ENCODE assay signal across 8 mouse cellular contexts in the genomic region with DNA sequence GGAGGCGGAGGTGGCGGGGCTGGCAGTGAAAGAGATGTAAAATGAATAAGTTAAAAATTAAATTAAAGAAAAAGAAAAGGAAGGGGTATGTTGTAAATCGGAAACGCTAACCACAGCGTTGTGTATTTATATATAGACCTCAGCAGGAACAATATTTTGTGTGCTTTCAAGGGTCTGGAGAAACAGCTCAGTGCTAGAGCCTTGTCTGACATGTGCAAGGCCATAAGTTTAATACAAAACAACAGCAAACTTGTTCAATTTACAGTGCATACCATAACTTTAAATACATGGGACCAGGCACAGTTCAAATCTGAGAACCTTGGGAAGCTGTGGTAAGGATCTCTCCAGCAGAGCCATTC. TPM values are rescaled to one million over a fixed set of nuclear protein-coding genes. Genes with fewer than 3 reads are reported as not detected.
DNase-seq lines count a peak whose midpoint lies in the region; ATAC-seq and TF ChIP-seq lines count a peak whose summit lies in the region.

No protein-coding gene starts in this region.

- H3K9ac ChIP-seq in lung, embryonic 14.5 days, result peak overlapping the region; percentile 81
- no peak overlapping the region for H3K9ac ChIP-seq in embryonic facial prominence, embryonic 12.5 days
- peak overlapping the region; percentile 78; the same call in 1 of the 2 replicates for H3K9ac ChIP-seq in intestine, embryonic 16.5 days (ENCODE audit: low read depth, low read length)

- peaks cover 23% of the 10 kb centered on the region for H3K36me3 ChIP-seq in lung, embryonic 14.5 days (ENCODE audit: insufficient read depth)
- H3K36me3 ChIP-seq in embryonic facial prominence, embryonic 12.5 days, result peaks cover 18% of the 10 kb centered on the region
- H3K36me3 ChIP-seq in intestine, embryonic 16.5 days (ENCODE audit: control insufficient read depth, insufficient read depth, low read length), result peaks cover 9% of the 10 kb centered on the region
- H3K36me3 ChIP-seq in small intestine, adult 2 months (ENCODE audit: control insufficient read depth, insufficient read depth, low read length), result peaks cover 11% of the 10 kb centered on the region

- no peak for TF ChIP-seq POLR2A in small intestine, adult 2 months (IDR thresholded peaks at IDR 0.05; ENCODE audit: low read depth, low read length)

- WGBS in lung, embryonic 14.5 days, result 0% methylated on average over 5 of the region's 5 CpGs
- under 1% methylated on average over 5 of the region's 5 CpGs for WGBS in embryonic facial prominence, embryonic 12.5 days
- 3% methylated on average over 5 of the region's 5 CpGs for WGBS in intestine, embryonic 16.5 days
- 2% methylated on average over 5 of the region's 5 CpGs for WGBS in small intestine, adult 2 months

- H3K4me2 ChIP-seq in lung, embryonic 14.5 days, result peak overlapping the region; percentile 79
- peak overlapping the region; percentile 85 for H3K4me2 ChIP-seq in embryonic facial prominence, embryonic 12.5 days (replicated peaks)
- H3K4me2 ChIP-seq in intestine, embryonic 16.5 days (ENCODE audit: low read depth, low read length), result peak overlapping the region; percentile 48

- no peaks in the 10 kb centered on the region for H3K9me3 ChIP-seq in lung, embryonic 14.5 days (ENCODE audit: low read depth, low read length)
- H3K9me3 ChIP-seq in embryonic facial prominence, embryonic 12.5 days, result no peaks in the 10 kb centered on the region
- no peaks in the 10 kb centered on the region for H3K9me3 ChIP-seq in intestine, embryonic 16.5 days (ENCODE audit: control insufficient read depth, low read length)

- no peak for DNase-seq in lung, embryonic 14.5 days
- no peak for DNase-seq in lung, postnatal 36 days
- no peak for DNase-seq in spleen, adult 18-20 months
- DNase-seq in embryo, embryonic 10.5 days (ENCODE audit: low spot score), result no peak
- DNase-seq in kidney, postnatal 36 days, result no peak

- ATAC-seq in lung, embryonic 14.5 days (ENCODE audit: insufficient read depth), result peak; percentile 7; the same call in 1 of the 2 replicates
- no peak for ATAC-seq in embryonic facial prominence, embryonic 12.5 days (ENCODE audit: insufficient number of reproducible peaks, insufficient read depth, low FRiP score, low TSS enrichment)
- peak; percentile 13 for ATAC-seq in intestine, embryonic 16.5 days

- peak overlapping the region; percentile 80 for H3K4me3 ChIP-seq in lung, embryonic 14.5 days (ENCODE audit: low read depth, low read length)
- peak overlapping the region; percentile 79 for H3K4me3 ChIP-seq in embryonic facial prominence, embryonic 12.5 days
- peak overlapping the region; percentile 67 for H3K4me3 ChIP-seq in intestine, embryonic 16.5 days (ENCODE audit: low read length)
- H3K4me3 ChIP-seq in small intestine, adult 2 months (ENCODE audit: low read depth, low read length), result peak overlapping the region; percentile 82

- H3K27ac ChIP-seq in lung, embryonic 14.5 days (ENCODE audit: low read depth), result peak overlapping the region; percentile 43; the same call in 1 of the 2 replicates
- H3K27ac ChIP-seq in embryonic facial prominence, embryonic 12.5 days, result 0 out of 2 replicates have a peak overlapping the region, but pooled peaks have one; percentile 80
- H3K27ac ChIP-seq in intestine, embryonic 16.5 days (ENCODE audit: low read length), result peak overlapping the region; percentile 58; the same call in 1 of the 2 replicates
- no peak overlapping the region for H3K27ac ChIP-seq in small intestine, adult 2 months (ENCODE audit: insufficient read depth, low read depth, low read length)

- H3K4me1 ChIP-seq in lung, embryonic 14.5 days (ENCODE audit: insufficient read depth), result peaks cover 5% of the 10 kb centered on the region; the same call in 1 of the 2 replicates
- peaks cover 16% of the 10 kb centered on the region for H3K4me1 ChIP-seq in embryonic facial prominence, embryonic 12.5 days
- peaks cover 21% of the 10 kb centered on the region for H3K4me1 ChIP-seq in intestine, embryonic 16.5 days (ENCODE audit: control insufficient read depth, insufficient read depth, low read length)
- H3K4me1 ChIP-seq in small intestine, adult 2 months (ENCODE audit: control insufficient read depth, insufficient read depth, insufficient read length, low read length), result peaks cover 8% of the 10 kb centered on the region; the same call in 1 of the 2 replicates

- TF ChIP-seq CTCF in lung, embryonic 14.5 days (IDR thresholded peaks at IDR 0.05; ENCODE audit: low read depth), result no peak
- TF ChIP-seq CTCF in small intestine, adult 2 months (IDR thresholded peaks at IDR 0.05; ENCODE audit: extremely low read depth, insufficient read length, insufficient replicate concordance, low read depth, low read length), result no peak

- H3K27me3 ChIP-seq in lung, embryonic 14.5 days (ENCODE audit: insufficient read depth, low read length), result no peaks in the 10 kb centered on the region
- no peaks in the 10 kb centered on the region for H3K27me3 ChIP-seq in embryonic facial prominence, embryonic 12.5 days
- H3K27me3 ChIP-seq in intestine, embryonic 16.5 days (replicated peaks; ENCODE audit: control insufficient read depth, insufficient read depth, low read length), result no peaks in the 10 kb centered on the region
- H3K27me3 ChIP-seq in small intestine, adult 2 months (ENCODE audit: control insufficient read depth, insufficient read depth, low read length), result no peaks in the 10 kb centered on the region

RNA-seq across cellular contexts. Expression of a gene that starts 0.5 kb away (rescaled TPM):
- polyA plus RNA-seq in lung, embryonic 14.5 days (2014; fragmentation: Nextera tagmentation; extraction: Ambion mirVana), result 20.0 and 20.1 TPM in 2 replicates
- polyA plus RNA-seq in embryonic facial prominence, embryonic 12.5 days (2016; fragmentation: Nextera tagmentation; extraction: Ambion mirVana), result 29.1 and 32.1 TPM in 2 replicates
- polyA plus RNA-seq in intestine, embryonic 16.5 days (2015; fragmentation: Nextera tagmentation; extraction: Ambion mirVana), result 15.2 and 18.4 TPM in 2 replicates
- 1.1 and 2.0 TPM in 2 replicates for polyA plus RNA-seq in small intestine, adult 2 months (2012; rRNA removed)

RNA-seq across cellular contexts. Expression of a gene that starts 41.9 kb away (rescaled TPM):
- 23.3 and 23.9 TPM in 2 replicates for polyA plus RNA-seq in lung, embryonic 14.5 days (2014; fragmentation: Nextera tagmentation; extraction: Ambion mirVana)
- 18.5 and 22.9 TPM in 2 replicates for polyA plus RNA-seq in embryonic facial prominence, embryonic 12.5 days (2016; fragmentation: Nextera tagmentation; extraction: Ambion mirVana)
- polyA plus RNA-seq in intestine, embryonic 16.5 days (2015; fragmentation: Nextera tagmentation; extraction: Ambion mirVana), result 15.9 and 17.2 TPM in 2 replicates
- polyA plus RNA-seq in small intestine, adult 2 months (2012; rRNA removed), result 6.3 and 15.6 TPM in 2 replicates

RNA-seq across cellular contexts. Expression of a gene that starts 46.1 kb away (rescaled TPM):
- polyA plus RNA-seq in lung, embryonic 14.5 days (2014; fragmentation: Nextera tagmentation; extraction: Ambion mirVana), result 7.8 and 8.6 TPM in 2 replicates
- polyA plus RNA-seq in embryonic facial prominence, embryonic 12.5 days (2016; fragmentation: Nextera tagmentation; extraction: Ambion mirVana), result 10.4 and 11.4 TPM in 2 replicates
- 11.6 and 12.4 TPM in 2 replicates for polyA plus RNA-seq in intestine, embryonic 16.5 days (2015; fragmentation: Nextera tagmentation; extraction: Ambion mirVana)
- 4.0 and 6.7 TPM in 2 replicates for polyA plus RNA-seq in small intestine, adult 2 months (2012; rRNA removed)
